ENCODE assay signal across 9 mouse cellular contexts in genomic region chr11:72951137-72952000, GRCm38 (mm10). TPM values are rescaled to one million over a fixed set of nuclear protein-coding genes. Genes with fewer than 3 reads are reported as not detected.
DNase-seq lines count a peak whose midpoint lies in the region; ATAC-seq lines count a peak whose summit lies in the region.
"Had no signal": no experiment of that assay in that cellular context is flagged by ENCODE, and none has a peak within 500 bp of the region (broad histone marks: within the 10 kb centered on the region; RNA-seq: fewer than 3 reads in every experiment).

No protein-coding gene starts in this region.

- no peak overlapping the region for H3K4me2 ChIP-seq in intestine, embryonic 15.5 days (replicated peaks)
- no peak overlapping the region for H3K4me2 ChIP-seq in lung, embryonic 15.5 days

- peak overlapping the region; percentile 38; the same call in 1 of the 2 replicates for H3K27ac ChIP-seq in intestine, embryonic 15.5 days
- peak overlapping the region; percentile 89 for H3K27ac ChIP-seq in lung, embryonic 15.5 days
- no peak overlapping the region for H3K27ac ChIP-seq in limb, embryonic 10.5 days

- H3K9me3 ChIP-seq in intestine, embryonic 15.5 days = no peaks in the 10 kb centered on the region
- H3K9me3 ChIP-seq in lung, embryonic 15.5 days = no peaks in the 10 kb centered on the region
- H3K9me3 ChIP-seq in limb, embryonic 10.5 days (replicated peaks) = no peaks in the 10 kb centered on the region

- peak; percentile 24 for DNase-seq in cerebellum, adult 9-11 months
- DNase-seq in adipocyte (ENCODE audit: low spot score) = peak; percentile 10
- DNase-seq in layer of hippocampus, postnatal 10 days (ENCODE audit: low spot score in 2 of 2) = no peak
- DNase-seq in limb, embryonic 10.5 days (ENCODE audit: low spot score) = no peak
- DNase-seq in ovary, postnatal 10 days (ENCODE audit: low spot score) = no peak

- no peaks in the 10 kb centered on the region for H3K36me3 ChIP-seq in intestine, embryonic 15.5 days
- H3K36me3 ChIP-seq in lung, embryonic 15.5 days = no peaks in the 10 kb centered on the region
- no peaks in the 10 kb centered on the region for H3K36me3 ChIP-seq in limb, embryonic 10.5 days

- H3K4me3 ChIP-seq in intestine, embryonic 15.5 days (replicated peaks) = no peak overlapping the region
- H3K4me3 ChIP-seq in lung, embryonic 15.5 days = no peak overlapping the region
- no peak overlapping the region for H3K4me3 ChIP-seq in limb, embryonic 10.5 days

- WGBS in intestine, embryonic 15.5 days = 39% methylated on average over 22 of the region's 22 CpGs
- 41% methylated on average over 22 of the region's 22 CpGs for WGBS in lung, embryonic 15.5 days
- 70% methylated on average over 22 of the region's 22 CpGs for WGBS in limb, embryonic 10.5 days

- ATAC-seq in cerebellum, adult (ENCODE audit: insufficient number of reproducible peaks, low FRiP score, low TSS enrichment) = no peak
- peak; percentile 50; the same call in 1 of the 2 replicates for ATAC-seq in intestine, embryonic 15.5 days
- ATAC-seq in lung, embryonic 15.5 days (ENCODE audit: borderline replicate concordance, extremely low read depth, low FRiP score, low TSS enrichment) = no peak
- ATAC-seq: forebrain, embryonic 14.5 days had no signal

- no peaks in the 10 kb centered on the region for H3K27me3 ChIP-seq in intestine, embryonic 15.5 days (replicated peaks)
- H3K27me3 ChIP-seq in lung, embryonic 15.5 days = no peaks in the 10 kb centered on the region
- H3K27me3 ChIP-seq in limb, embryonic 10.5 days (ENCODE audit: low read depth, poor library complexity, severe bottlenecking) = no peaks in the 10 kb centered on the region

- peaks cover 42% of the 10 kb centered on the region for H3K4me1 ChIP-seq in intestine, embryonic 15.5 days (replicated peaks)
- H3K4me1 ChIP-seq in lung, embryonic 15.5 days = peaks cover 60% of the 10 kb centered on the region
- H3K4me1 ChIP-seq in limb, embryonic 10.5 days = peaks cover 18% of the 10 kb centered on the region

- no peak overlapping the region for H3K9ac ChIP-seq in intestine, embryonic 15.5 days
- H3K9ac ChIP-seq in lung, embryonic 15.5 days = no peak overlapping the region

RNA-seq across cellular contexts. Expression of gene Atp2a3, which starts 9.6 kb away (rescaled TPM):
- 23.5 and 25.5 TPM in 2 replicates for polyA plus RNA-seq in intestine, embryonic 15.5 days (2015; fragmentation: Nextera tagmentation; extraction: Ambion mirVana)
- 13.9 and 16.2 TPM in 2 replicates for polyA plus RNA-seq in lung, embryonic 15.5 days (2015; fragmentation: Nextera tagmentation; extraction: Ambion mirVana)
- 1 to 10 TPM; 5.8 to 7.6 TPM for total RNA-seq in layer of hippocampus, postnatal 10 days (2021)
- polyA plus RNA-seq in limb, embryonic 10.5 days (2016; fragmentation: Nextera tagmentation; extraction: Ambion mirVana) = 1.0 and 1.5 TPM in 2 replicates

RNA-seq across cellular contexts. Expression of gene P2rx1, which starts 47.5 kb away (rescaled TPM):
- polyA plus RNA-seq in intestine, embryonic 15.5 days (2015; fragmentation: Nextera tagmentation; extraction: Ambion mirVana) = 14.3 and 27.7 TPM in 2 replicates
- polyA plus RNA-seq in lung, embryonic 15.5 days (2015; fragmentation: Nextera tagmentation; extraction: Ambion mirVana) = 1.6 and 2.2 TPM in 2 replicates
- under 1 TPM; 0.78 to 0.96 TPM for total RNA-seq in layer of hippocampus, postnatal 10 days (2021)
- 0.68 and 0.84 TPM in 2 replicates for polyA plus RNA-seq in limb, embryonic 10.5 days (2016; fragmentation: Nextera tagmentation; extraction: Ambion mirVana)

Comparison
In these comparisons a context has a peak if more than half of its experiments do, and no peak if none do; other contexts are left out.
1. DNase-seq: peak in cerebellum, adult 9-11 months (single experiment) and adipocyte (single experiment); none in layer of hippocampus, postnatal 10 days (0 of 2), limb, embryonic 10.5 days (single experiment) and ovary, postnatal 10 days (single experiment).